Mouse (Mus musculus): ENCODE data around the gene Grin2c. TPM values are rescaled to one million over a fixed set of nuclear protein-coding genes. Genes with fewer than 3 reads are reported as not detected.

The Grin2c gene
- polyA plus RNA-seq, 1 experiment = 0.89 TPM

GRCm38 (mm10) chr11:115262954-115263353 is 4.1 kb downstream of the Grin2c start:
- TF ChIP-seq CTCF (IDR thresholded peaks at IDR 0.05; ENCODE audit: borderline replicate concordance, extremely low read depth, insufficient read depth, insufficient read length) (no peak), POLR2A (IDR thresholded peaks at IDR 0.05; ENCODE audit: borderline replicate concordance, extremely low read depth, insufficient read depth, insufficient read length, poor library complexity, severe bottlenecking) (no peak)
- peak; percentile 61 for DNase-seq (ENCODE audit: low read depth)

DNA sequence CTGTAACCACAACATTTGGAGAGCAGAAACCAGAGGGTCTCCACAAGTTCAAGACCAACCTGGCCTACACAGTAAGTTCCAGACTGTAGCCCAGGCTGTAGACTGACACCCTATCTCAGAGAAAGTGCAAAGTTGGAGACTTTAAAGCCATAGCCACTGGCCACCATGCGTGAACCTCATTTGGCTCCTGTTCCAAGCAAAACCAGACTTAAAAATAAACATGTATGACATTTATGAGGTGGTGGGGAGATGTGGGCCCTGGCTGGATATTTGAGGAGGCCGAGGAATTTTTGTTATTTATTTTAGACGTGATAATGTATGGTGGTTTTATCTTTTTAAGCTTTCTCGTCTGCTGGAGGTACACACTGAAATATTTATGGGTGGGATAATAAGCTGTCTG is 7.9 kb downstream of the Grin2c start:
- no peak for TF ChIP-seq POLR2A (IDR thresholded peaks at IDR 0.05; ENCODE audit: borderline replicate concordance, extremely low read depth, insufficient read depth, insufficient read length, poor library complexity, severe bottlenecking)
- TF ChIP-seq CTCF (IDR thresholded peaks at IDR 0.05; ENCODE audit: borderline replicate concordance, extremely low read depth, insufficient read depth, insufficient read length) = no peak
- no peak for DNase-seq (ENCODE audit: low read depth)

DNA sequence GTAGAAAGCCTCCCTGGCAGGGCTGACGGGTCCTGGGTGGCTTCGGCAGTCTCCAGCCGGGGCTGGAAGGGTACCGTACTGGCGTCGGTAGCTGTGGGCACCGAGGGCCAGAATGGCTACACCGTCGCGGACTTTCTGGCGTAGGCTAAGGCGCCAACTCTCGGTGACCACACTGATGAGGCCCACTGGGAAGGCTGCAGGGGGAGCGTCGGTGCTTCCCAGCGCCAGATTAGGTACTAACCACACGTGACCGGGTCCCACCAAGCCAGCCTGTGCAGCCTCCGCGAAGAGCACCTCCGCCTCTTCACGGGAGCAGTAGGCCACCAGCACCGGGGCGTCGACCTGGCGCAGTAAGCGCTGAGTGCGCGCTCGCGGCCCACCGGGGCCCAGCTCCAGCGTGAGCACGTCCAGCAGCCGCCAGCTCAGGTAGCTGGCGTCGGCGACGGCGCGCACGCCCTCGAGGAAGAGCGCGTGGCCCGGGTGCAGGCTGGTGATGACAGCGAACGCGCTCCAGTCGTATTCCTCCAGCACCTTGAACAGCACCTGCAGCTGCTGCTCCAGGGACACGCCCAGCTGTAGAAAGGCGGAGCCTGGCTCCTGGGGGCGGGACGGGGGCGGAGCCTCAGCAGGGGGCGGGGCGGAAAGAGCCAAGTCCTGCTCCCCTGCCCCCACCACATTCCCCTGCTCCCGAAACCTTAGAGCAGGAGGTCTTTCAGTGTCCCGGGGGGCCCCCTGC is 9.1 kb downstream of the Grin2c start:
- DNase-seq (ENCODE audit: low read depth) = no peak
- TF ChIP-seq CTCF (IDR thresholded peaks at IDR 0.05; ENCODE audit: borderline replicate concordance, extremely low read depth, insufficient read depth, insufficient read length) (no peak), POLR2A (IDR thresholded peaks at IDR 0.05; ENCODE audit: borderline replicate concordance, extremely low read depth, insufficient read depth, insufficient read length, poor library complexity, severe bottlenecking) (no peak)

DNA sequence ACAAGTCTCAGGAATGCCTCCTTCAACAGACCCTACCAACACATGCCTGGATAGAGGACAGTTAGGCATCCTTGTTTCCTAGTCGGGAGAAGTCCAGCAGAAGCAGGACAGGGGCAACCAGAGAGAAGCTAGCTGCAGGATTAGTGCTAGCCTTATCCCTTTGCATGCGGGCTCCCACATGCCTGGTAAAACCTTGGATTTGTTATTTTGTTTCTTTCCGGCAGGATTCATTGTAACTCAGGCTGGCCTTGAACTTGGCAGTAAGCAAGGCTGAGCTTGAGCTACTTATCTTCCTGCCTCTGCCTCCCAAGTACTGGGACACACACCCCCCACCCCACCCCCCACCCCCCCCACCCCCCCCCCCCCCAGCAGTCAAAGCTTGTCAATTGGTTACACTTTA is 15.8 kb downstream of the Grin2c start:
- no peak for DNase-seq (ENCODE audit: low read depth)
- TF ChIP-seq POLR2A (IDR thresholded peaks at IDR 0.05; ENCODE audit: borderline replicate concordance, extremely low read depth, insufficient read depth, insufficient read length, poor library complexity, severe bottlenecking) (no peak), CTCF (IDR thresholded peaks at IDR 0.05; ENCODE audit: borderline replicate concordance, extremely low read depth, insufficient read depth, insufficient read length) (no peak)

DNA sequence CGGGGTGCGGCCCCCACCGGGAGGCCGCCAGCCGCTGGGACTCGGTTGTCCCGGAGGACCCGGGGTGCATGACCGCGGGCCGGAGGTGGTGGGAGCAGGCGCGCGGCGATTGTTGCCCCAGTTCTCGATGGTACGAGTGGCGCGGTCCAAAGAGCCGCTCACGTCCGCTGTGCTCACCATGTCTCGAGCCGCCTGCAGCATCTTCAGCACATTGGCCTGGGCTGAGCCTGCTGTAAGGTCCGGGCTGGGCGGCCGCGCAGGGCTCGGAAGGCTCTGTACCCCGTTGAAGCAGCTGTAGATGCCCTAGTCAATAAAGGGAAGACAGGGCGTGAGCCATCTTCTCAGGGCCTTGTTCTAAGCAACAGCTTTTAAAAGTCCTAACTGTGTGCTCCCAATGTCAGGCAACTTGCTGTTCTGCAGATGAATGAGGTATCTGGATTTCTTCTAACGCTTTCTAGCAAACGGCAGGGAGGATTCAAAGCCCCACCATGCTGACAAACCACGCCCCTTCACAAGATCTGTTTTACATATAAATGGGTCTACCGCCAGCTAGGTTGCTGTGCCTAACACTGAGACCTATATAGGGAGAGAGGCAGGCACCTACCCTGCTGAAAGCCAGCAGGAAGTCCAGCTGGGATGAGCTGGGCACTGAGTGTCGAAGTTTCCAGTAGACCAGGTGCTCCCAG is 16.5 kb downstream of the Grin2c start:
- DNase-seq (ENCODE audit: low read depth) = peak; percentile 42
- TF ChIP-seq CTCF (IDR thresholded peaks at IDR 0.05; ENCODE audit: borderline replicate concordance, extremely low read depth, insufficient read depth, insufficient read length) (no peak), POLR2A (IDR thresholded peaks at IDR 0.05; ENCODE audit: borderline replicate concordance, extremely low read depth, insufficient read depth, insufficient read length, poor library complexity, severe bottlenecking) (no peak)

DNA sequence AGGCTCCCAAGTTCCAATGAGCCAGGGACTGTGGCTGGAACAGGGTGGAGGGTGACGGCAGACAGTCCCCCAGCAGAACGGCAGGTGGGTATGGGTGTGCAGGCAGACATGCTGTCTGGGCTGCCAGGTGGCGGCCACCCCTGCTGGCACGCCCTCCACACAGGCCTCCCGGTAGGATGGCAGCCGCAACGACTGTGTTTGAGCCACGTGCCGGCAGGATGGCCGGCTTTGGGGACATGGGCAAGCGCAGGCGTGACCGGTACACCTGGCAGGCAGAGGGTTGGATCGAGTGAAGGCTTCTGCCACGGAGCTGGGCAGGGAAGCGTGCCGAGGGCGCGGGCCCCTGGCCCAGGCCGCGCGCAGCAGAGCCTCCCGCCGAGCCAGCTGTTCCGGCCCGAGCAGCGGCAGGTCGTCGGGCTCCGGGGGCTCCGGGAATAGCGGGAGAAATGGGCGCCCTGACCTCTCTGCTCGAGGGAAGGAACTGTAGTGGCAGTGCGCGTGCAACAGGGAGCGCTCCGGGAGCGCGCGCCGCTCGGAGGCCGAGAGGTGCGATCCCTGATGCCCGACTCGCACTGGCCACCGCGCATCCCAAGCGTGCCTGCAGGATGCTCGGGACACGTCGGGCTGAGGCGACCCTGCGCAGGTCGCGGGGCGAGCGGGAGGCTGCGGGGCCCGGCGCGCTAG is 17.2 kb downstream of the Grin2c start:
- peak; percentile 32 for DNase-seq (ENCODE audit: low read depth)
- TF ChIP-seq POLR2A (IDR thresholded peaks at IDR 0.05; ENCODE audit: borderline replicate concordance, extremely low read depth, insufficient read depth, insufficient read length, poor library complexity, severe bottlenecking) = no peak
- TF ChIP-seq CTCF (IDR thresholded peaks at IDR 0.05; ENCODE audit: borderline replicate concordance, extremely low read depth, insufficient read depth, insufficient read length) = peak; percentile 10; the same call in 1 of the 2 replicates

DNA sequence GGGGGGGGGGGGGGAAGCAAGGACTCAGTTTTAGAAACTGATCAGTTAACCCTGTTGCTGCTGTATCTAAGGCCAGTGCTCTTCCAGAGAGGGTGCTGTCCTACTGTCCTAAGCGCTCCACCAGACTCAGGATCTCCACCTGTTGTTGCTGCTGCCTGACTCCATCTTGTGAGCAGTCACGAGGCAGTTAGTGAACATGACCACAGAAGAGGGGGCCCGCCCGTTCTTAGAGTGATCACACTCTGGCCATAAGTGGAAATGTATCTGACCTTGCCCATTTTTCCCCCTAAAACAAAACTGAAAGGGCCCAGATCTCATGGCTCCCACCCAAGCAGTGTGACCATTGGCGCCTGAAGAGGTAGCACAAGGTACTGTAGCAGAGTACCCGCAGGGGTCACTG is 19.1 kb downstream of the Grin2c start:
- TF ChIP-seq POLR2A (IDR thresholded peaks at IDR 0.05; ENCODE audit: borderline replicate concordance, extremely low read depth, insufficient read depth, insufficient read length, poor library complexity, severe bottlenecking) (no peak), CTCF (IDR thresholded peaks at IDR 0.05; ENCODE audit: borderline replicate concordance, extremely low read depth, insufficient read depth, insufficient read length) (no peak)
- no peak for DNase-seq (ENCODE audit: low read depth)

- no peak for DNase-seq (ENCODE audit: low read depth)
- no peak for TF ChIP-seq POLR2A (IDR thresholded peaks at IDR 0.05; ENCODE audit: borderline replicate concordance, extremely low read depth, insufficient read depth, insufficient read length, poor library complexity, severe bottlenecking)
- TF ChIP-seq CTCF (IDR thresholded peaks at IDR 0.05; ENCODE audit: borderline replicate concordance, extremely low read depth, insufficient read depth, insufficient read length) = no peak
Observed at GRCm38 (mm10) chr11:115247240-115247639, 19.8 kb downstream of the Grin2c start.

GRCm38 (mm10) chr11:115246386-115246785 is 20.7 kb downstream of the Grin2c start:
- DNase-seq (ENCODE audit: low read depth) = peak; percentile 42
- TF ChIP-seq CTCF (IDR thresholded peaks at IDR 0.05; ENCODE audit: borderline replicate concordance, extremely low read depth, insufficient read depth, insufficient read length) (no peak), POLR2A (IDR thresholded peaks at IDR 0.05; ENCODE audit: borderline replicate concordance, extremely low read depth, insufficient read depth, insufficient read length, poor library complexity, severe bottlenecking) (no peak)

DNA sequence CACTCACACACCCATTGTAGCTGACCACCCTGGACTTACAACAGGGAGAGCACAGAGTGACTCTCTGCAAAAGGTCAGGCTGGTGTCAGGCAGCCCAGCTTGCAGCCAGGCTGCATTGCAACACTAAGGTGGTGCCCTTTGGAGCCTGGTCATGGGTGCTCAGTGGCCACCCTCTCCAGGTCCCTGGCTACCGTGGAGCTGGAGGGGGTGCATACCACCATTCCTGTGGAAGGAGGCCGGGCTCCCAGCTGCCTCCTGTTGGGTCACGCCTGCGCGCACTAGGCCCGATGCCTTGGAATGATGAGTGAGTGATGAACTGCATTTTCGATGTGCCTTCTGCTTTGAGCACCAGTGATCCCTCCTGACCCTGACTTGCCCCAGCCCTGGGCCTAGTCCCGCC is 22.2 kb downstream of the Grin2c start:
- TF ChIP-seq CTCF (IDR thresholded peaks at IDR 0.05; ENCODE audit: borderline replicate concordance, extremely low read depth, insufficient read depth, insufficient read length) = no peak
- TF ChIP-seq POLR2A (IDR thresholded peaks at IDR 0.05; ENCODE audit: borderline replicate concordance, extremely low read depth, insufficient read depth, insufficient read length, poor library complexity, severe bottlenecking) = no peak
- no peak for DNase-seq (ENCODE audit: low read depth)

DNA sequence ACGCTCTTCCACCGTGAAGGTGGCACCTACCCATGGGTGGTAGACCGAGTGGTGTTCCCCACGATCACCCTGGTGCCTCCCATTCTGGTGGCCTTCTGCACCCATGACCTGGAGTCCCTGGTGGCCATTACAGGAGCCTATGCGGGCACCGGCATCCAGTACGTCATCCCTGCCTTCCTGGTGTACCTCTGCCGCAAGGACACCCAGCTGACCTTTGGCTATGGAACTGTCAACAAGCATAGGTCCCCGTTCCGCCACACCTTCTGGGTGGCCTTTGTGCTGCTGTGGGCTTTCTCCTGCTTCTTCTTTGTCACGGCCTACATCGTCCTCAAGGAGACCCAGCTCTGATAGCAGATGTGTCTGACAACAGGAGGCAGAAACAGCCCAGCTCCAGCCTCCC is 23.3 kb downstream of the Grin2c start:
- DNase-seq (ENCODE audit: low read depth) = no peak
- TF ChIP-seq CTCF (IDR thresholded peaks at IDR 0.05; ENCODE audit: borderline replicate concordance, extremely low read depth, insufficient read depth, insufficient read length) = no peak
- no peak for TF ChIP-seq POLR2A (IDR thresholded peaks at IDR 0.05; ENCODE audit: borderline replicate concordance, extremely low read depth, insufficient read depth, insufficient read length, poor library complexity, severe bottlenecking)
